30 mouse cellular contexts compared by ENCODE assay signal in the genomic region with DNA sequence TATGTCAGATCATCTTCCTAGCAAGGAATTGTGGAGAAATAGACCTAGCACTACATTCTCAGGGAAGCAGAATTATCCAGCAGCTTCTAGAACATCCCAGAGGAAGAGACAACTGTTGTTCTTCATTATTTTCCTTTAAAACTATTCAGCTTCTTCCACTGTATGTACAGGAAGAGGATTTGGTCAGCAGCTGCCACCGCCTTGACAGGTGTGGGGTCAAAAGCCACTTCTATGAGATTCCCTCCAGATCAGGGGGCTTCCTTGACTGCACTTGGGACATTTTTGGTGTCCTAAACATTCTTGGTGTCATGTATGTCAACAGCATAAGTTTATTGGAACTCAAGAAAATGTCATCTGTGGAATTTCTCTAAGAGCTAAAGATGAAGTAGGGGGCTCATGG. TPM values are rescaled to one million over a fixed set of nuclear protein-coding genes. Genes with fewer than 3 reads are reported as not detected.
"Had no signal": no experiment of that assay in that cellular context is flagged by ENCODE, and none has a peak within 500 bp of the region (broad histone marks: within the 10 kb centered on the region; RNA-seq: fewer than 3 reads in every experiment).

No protein-coding gene starts in this region.

- H3K4me1 ChIP-seq: liver, embryonic 12.5 days; liver, embryonic 13.5 days; liver, embryonic 15.5 days; megakaryocyte, embryonic 14.5 days had no signal

- ATAC-seq: liver, embryonic 12.5 days; liver, postnatal 0 days; lung, postnatal 0 days; midbrain, embryonic 15.5 days; midbrain, embryonic 16.5 days had no signal

- DNase-seq: left cerebral cortex, postnatal 4 days; liver; liver, embryonic 13.5 days; liver, postnatal 0 days; lung, adult 18-20 months; lung, adult 2 months; lung, embryonic 14.5 days; lung, postnatal 10 days; lung, postnatal 14 days; lung, postnatal 36 days; lung, postnatal 4 days; midbrain, embryonic 14.5 days had no signal

- H3K4me3 ChIP-seq: left cerebral cortex, adult 2 months; limb, embryonic 10.5 days; limb, embryonic 12.5 days; limb, embryonic 13.5 days; limb, embryonic 15.5 days; liver, embryonic 12.5 days; liver, embryonic 13.5 days; liver, embryonic 15.5 days; lung, embryonic 15.5 days; megakaryocyte, embryonic 14.5 days; midbrain, embryonic 10.5 days; midbrain, embryonic 12.5 days; midbrain, embryonic 15.5 days had no signal

- H3K9ac ChIP-seq: limb, embryonic 12.5 days; limb, embryonic 13.5 days; limb, embryonic 15.5 days; liver, embryonic 12.5 days; liver, embryonic 13.5 days; liver, embryonic 14.5 days; liver, embryonic 15.5 days; liver, postnatal 0 days; lung, embryonic 14.5 days; lung, embryonic 15.5 days; midbrain, embryonic 12.5 days; midbrain, embryonic 15.5 days had no signal

- H3K4me2 ChIP-seq: limb, embryonic 12.5 days; limb, embryonic 13.5 days; limb, embryonic 15.5 days; liver, embryonic 11.5 days; liver, embryonic 12.5 days; liver, embryonic 13.5 days; liver, embryonic 15.5 days; lung, embryonic 14.5 days; lung, embryonic 15.5 days; midbrain, embryonic 12.5 days; midbrain, embryonic 15.5 days had no signal

- H3K27ac ChIP-seq: left cerebral cortex, adult 2 months; limb, embryonic 10.5 days; limb, embryonic 12.5 days; limb, embryonic 13.5 days; limb, embryonic 15.5 days; liver, embryonic 12.5 days; liver, embryonic 13.5 days; liver, embryonic 14.5 days; liver, embryonic 15.5 days; lung, embryonic 15.5 days; macrophage; midbrain, embryonic 10.5 days; midbrain, embryonic 12.5 days; midbrain, embryonic 15.5 days had no signal

- H3K9me3 ChIP-seq: limb, embryonic 10.5 days; limb, embryonic 12.5 days; limb, embryonic 13.5 days; limb, embryonic 15.5 days; liver, embryonic 12.5 days; liver, embryonic 13.5 days; liver, embryonic 15.5 days; lung, embryonic 15.5 days; megakaryocyte, embryonic 14.5 days; midbrain, embryonic 10.5 days; midbrain, embryonic 12.5 days; midbrain, embryonic 15.5 days had no signal

- H3K27me3 ChIP-seq: limb, embryonic 12.5 days; lung, embryonic 15.5 days; midbrain, embryonic 15.5 days had no signal

- H3K36me3 ChIP-seq: limb, embryonic 10.5 days; limb, embryonic 12.5 days; limb, embryonic 13.5 days; limb, embryonic 15.5 days; liver, embryonic 12.5 days; liver, embryonic 13.5 days; liver, embryonic 15.5 days; lung, embryonic 15.5 days; midbrain, embryonic 10.5 days; midbrain, embryonic 12.5 days; midbrain, embryonic 15.5 days had no signal

RNA-seq across cellular contexts. Expression of gene Lmcd1, which starts 5.2 kb away (rescaled TPM):
- total RNA-seq: monocyte, adult 5-6 weeks had no signal
- polyA plus RNA-seq: macrophage had no signal
